Mouse (Mus musculus): ENCODE results near the gene Asna1.

Asna1 gene

GRCm38 (mm10) chr8:85021514-85022055 lies 3.5 kb downstream of the Asna1 start:
- ChIA-PET POLR2A (interaction anchor here in 3 of 4 experiments (0.6 to 21.2 kb wide), 24 partner anchors 8 to 175 kb away, joined by 3 to 488 read pairs (median 4); partner anchors contain the start of genes Tnpo2 (in 3 of the 3), Calr (in 1 of the 3), Dhps (in 1 of the 3) and Junb (in 1 of the 3)), CTCF (interaction anchor here (0.7 to 1.6 kb wide), 8 partner anchors 8 to 55 kb away, joined by 3 to 10 read pairs (median 4); no protein-coding TSS in a partner anchor)

GRCm38 (mm10) chr8:85017209-85017608 lies 7.9 kb downstream of the Asna1 start:
- CTCF ChIA-PET: interaction anchor here (0.6 to 3.4 kb wide), 18 partner anchors 8 to 1568 kb away, joined by 3 to 17 read pairs (median 4); no protein-coding TSS in a partner anchor
- POLR2A ChIA-PET: interaction anchor here (0.6 to 21.2 kb wide), 50 partner anchors 9 to 1866 kb away, joined by 3 to 488 read pairs (median 5); partner anchors contain the start of genes Trir (in 4 of the 4), Asna1 (in 2 of the 4), Dhps (in 2 of the 4) and Junb (in 2 of the 4)

GRCm38 (mm10) chr8:85016724-85017123 lies 8.4 kb downstream of the Asna1 start:
- CTCF ChIA-PET: interaction anchor here (0.6 to 3.4 kb wide), 17 partner anchors 9 to 1569 kb away, joined by 3 to 17 read pairs (median 5); no protein-coding TSS in a partner anchor
- POLR2A ChIA-PET: interaction anchor here (0.6 to 21.2 kb wide), 54 partner anchors 9 to 1866 kb away, joined by 3 to 488 read pairs (median 5); partner anchors contain the start of genes Trir (in 4 of the 4), Asna1 (in 2 of the 4), Dhps (in 2 of the 4) and Junb (in 2 of the 4)

- CTCF ChIA-PET: interaction anchor here (0.6 to 1.9 kb wide), 8 partner anchors 10 to 479 kb away, joined by 3 to 9 read pairs (median 4); partner anchors contain the start of gene Trir (in 1 of the 4)
- POLR2A ChIA-PET: interaction anchor here in 3 of 4 experiments (0.6 to 21.2 kb wide), 16 partner anchors 9 to 70 kb away, joined by 3 to 488 read pairs (median 13); partner anchors contain the start of genes Asna1 (in 2 of the 3), Dhps (in 2 of the 3), Junb (in 2 of the 3) and Tnpo2 (in 2 of the 3)
Measured at GRCm38 (mm10) chr8:85014431-85014830, 10.7 kb downstream of the Asna1 start, which contains the start of gene Best2. Best2 (minus strand) TSS chr8:85014531.

GRCm38 (mm10) chr8:85013230-85013840 lies 11.7 kb downstream of the Asna1 start:
- ChIA-PET CTCF (interaction anchor here (0.5 to 1.9 kb wide), 49 partner anchors 8 to 515 kb away, joined by 3 to 14 read pairs (median 4); partner anchors contain the start of genes Hook2 (in 3 of the 4), Dhps (in 2 of the 4), Trir (in 2 of the 4) and Asna1 (in 1 of the 4)), POLR2A (interaction anchor here (0.5 to 21.2 kb wide), 58 partner anchors 8 to 190 kb away, joined by 3 to 488 read pairs (median 4); partner anchors contain the start of genes Dhps (in 3 of the 4), Junb (in 3 of the 4), Tnpo2 (in 3 of the 4) and Trir (in 3 of the 4))

DNA sequence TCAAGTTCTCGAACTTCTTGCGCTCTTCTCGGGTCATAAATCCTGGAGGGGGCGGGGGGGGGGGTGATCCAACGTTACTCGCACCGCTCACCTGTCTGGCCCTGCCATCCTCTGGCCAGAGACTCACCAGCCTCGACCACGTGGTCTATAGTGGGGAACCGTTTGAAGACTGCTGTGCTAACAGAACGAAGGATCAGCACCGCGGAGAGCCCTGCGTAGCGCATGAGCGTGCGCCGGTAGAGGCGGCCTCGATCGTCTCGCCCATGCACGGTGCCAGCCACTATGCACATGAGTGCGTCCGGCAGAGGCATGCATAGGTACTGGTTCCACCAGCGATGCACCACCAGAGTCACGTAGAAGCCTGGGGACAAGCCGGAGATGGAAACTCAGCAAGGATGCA lies 13.8 kb downstream of the Asna1 start:
- ChIA-PET CTCF (no interaction called here), POLR2A (interaction anchor here in 1 of 4 experiments (2.1 to 6.3 kb wide), 3 partner anchors 25 to 61 kb away, joined by 5 to 41 read pairs (median 24); partner anchors contain the start of genes Dhps, Junb and Tnpo2)

GRCm38 (mm10) chr8:85007686-85008085 lies 17.4 kb downstream of the Asna1 start:
- CTCF ChIA-PET: interaction anchor here (0.6 to 4.0 kb wide), 40 partner anchors 8 to 299 kb away, joined by 3 to 49 read pairs (median 4); partner anchors contain the start of genes Hook2 (in 2 of the 4), Tnpo2 (in 2 of the 4), Asna1 (in 1 of the 4) and Dnase2a (in 1 of the 4)
- POLR2A ChIA-PET: interaction anchor here (0.6 to 6.3 kb wide), 28 partner anchors 9 to 92 kb away, joined by 3 to 41 read pairs (median 4); partner anchors contain the start of genes Dhps (in 2 of the 4), Junb (in 2 of the 4), Trir (in 2 of the 4) and Asna1 (in 1 of the 4)

- ChIA-PET CTCF (interaction anchor here (0.5 to 6.5 kb wide), 50 partner anchors 8 to 485 kb away, joined by 3 to 81 read pairs (median 4); partner anchors contain the start of genes Junb (in 2 of the 4), Prdx2 (in 2 of the 4), Tnpo2 (in 2 of the 4) and Dnase2a (in 1 of the 4)), POLR2A (interaction anchor here (0.6 to 27.3 kb wide), 55 partner anchors 8 to 197 kb away, joined by 3 to 992 read pairs (median 5); partner anchors contain the start of genes Dhps (in 3 of the 4), Junb (in 3 of the 4), Trir (in 3 of the 4) and Asna1 (in 2 of the 4))
Measured at GRCm38 (mm10) chr8:84997649-84998295, 27.3 kb downstream of the Asna1 start.

DNA sequence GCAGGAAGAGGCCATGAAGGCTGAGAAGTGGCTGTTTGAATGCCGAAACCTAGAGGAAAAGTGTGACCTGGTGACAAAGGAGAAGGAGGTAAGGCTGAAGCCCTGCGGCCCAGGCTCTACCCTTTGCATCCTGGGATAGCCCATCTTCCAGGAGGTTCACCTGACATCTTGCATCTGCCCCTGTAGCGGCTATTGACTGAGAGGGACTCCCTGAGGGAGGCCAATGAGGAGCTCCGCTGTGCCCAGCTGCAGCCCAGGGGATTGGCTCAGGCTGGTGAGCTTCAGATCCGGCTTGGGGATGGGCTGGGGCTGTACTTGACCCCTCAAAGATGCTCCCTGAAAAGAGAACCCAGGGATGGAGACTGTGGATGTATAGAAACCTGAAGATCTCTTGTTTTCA lies 28.1 kb downstream of the Asna1 start:
- ChIA-PET CTCF (interaction anchor here (0.6 to 6.5 kb wide), 33 partner anchors 9 to 105 kb away, joined by 3 to 81 read pairs (median 4); partner anchors contain the start of genes Junb (in 2 of the 4), Man2b1 (in 1 of the 4) and Tnpo2 (in 1 of the 4)), POLR2A (interaction anchor here (0.6 to 27.3 kb wide), 37 partner anchors 7 to 196 kb away, joined by 3 to 992 read pairs (median 8); partner anchors contain the start of genes Dhps (in 3 of the 4), Junb (in 3 of the 4), Asna1 (in 2 of the 4) and Gm49661 (in 2 of the 4))

DNA sequence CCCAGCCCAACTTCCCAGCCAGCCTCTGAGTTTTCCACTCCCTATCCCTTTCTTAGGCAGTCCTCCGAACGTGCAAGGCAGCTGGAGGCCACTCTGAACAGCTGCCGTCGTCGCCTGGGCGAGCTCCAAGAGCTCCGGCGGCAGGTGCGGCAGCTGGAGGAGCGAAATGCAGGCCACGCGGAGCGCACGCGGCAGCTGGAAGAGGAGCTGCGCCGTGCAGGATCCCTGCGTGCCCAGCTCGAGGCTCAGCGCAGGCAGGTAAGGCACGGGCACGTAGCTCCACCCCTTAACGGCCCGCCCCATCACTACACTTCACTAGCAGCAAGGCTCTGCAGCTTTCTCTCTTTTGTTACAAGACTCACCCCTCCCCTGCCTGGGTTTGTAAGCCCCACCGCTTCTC lies 29.4 kb downstream of the Asna1 start:
- ChIA-PET CTCF (interaction anchor here (0.7 to 6.5 kb wide), 14 partner anchors 12 to 724 kb away, joined by 3 to 81 read pairs (median 5); partner anchors contain the start of genes Farsa (in 1 of the 4), Gm49661 (in 1 of the 4), Junb (in 1 of the 4) and Prdx2 (in 1 of the 4)), POLR2A (interaction anchor here in 3 of 4 experiments (0.6 to 27.3 kb wide), 32 partner anchors 11 to 477 kb away, joined by 3 to 992 read pairs (median 4); partner anchors contain the start of genes Dhps (in 3 of the 3), Junb (in 3 of the 3), Asna1 (in 2 of the 3) and Gm49661 (in 2 of the 3))

DNA sequence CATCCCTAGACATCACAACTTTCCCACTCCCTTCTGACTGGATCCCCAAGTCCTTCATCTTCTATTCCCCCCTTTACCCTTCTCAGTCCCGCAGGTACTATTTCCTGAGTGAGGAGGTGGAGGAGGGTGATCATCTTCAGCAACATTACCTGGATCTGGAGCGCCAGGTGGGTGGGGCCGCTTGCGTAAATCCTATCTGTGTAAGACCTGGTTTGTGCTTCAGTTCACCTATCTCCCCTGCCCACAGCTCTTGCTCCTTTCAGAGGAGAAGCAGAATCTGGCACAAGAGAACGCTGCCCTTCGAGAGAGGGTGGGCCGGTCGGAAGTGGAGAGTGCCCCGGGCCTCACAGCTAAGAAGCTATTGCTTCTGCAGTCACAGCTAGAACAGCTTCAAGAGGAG lies 30.7 kb downstream of the Asna1 start:
- ChIA-PET POLR2A (interaction anchor here in 3 of 4 experiments (0.6 to 27.3 kb wide), 16 partner anchors 9 to 276 kb away, joined by 3 to 992 read pairs (median 6); partner anchors contain the start of genes Gm49661 (in 2 of the 3), Junb (in 2 of the 3), Prdx2 (in 2 of the 3) and Rnaseh2a (in 2 of the 3)), CTCF (interaction anchor here in 3 of 4 experiments (0.9 to 6.5 kb wide), 3 partner anchors 19 kb away, joined by 3 to 81 read pairs (median 74); partner anchors contain the start of gene Junb (in 1 of the 3))

GRCm38 (mm10) chr8:84990836-84991235 lies 34.2 kb downstream of the Asna1 start:
- CTCF ChIA-PET: interaction anchor here (0.6 to 6.5 kb wide), 15 partner anchors 14 to 280 kb away, joined by 3 to 250 read pairs (median 4); partner anchors contain the start of genes Junb (in 2 of the 4), Mast1 (in 1 of the 4) and Tnpo2 (in 1 of the 4)
- POLR2A ChIA-PET: interaction anchor here (0.6 to 27.3 kb wide), 38 partner anchors 11 to 376 kb away, joined by 3 to 992 read pairs (median 5); partner anchors contain the start of genes Junb (in 3 of the 4), Tnpo2 (in 3 of the 4), Asna1 (in 2 of the 4) and Dhps (in 2 of the 4)

DNA sequence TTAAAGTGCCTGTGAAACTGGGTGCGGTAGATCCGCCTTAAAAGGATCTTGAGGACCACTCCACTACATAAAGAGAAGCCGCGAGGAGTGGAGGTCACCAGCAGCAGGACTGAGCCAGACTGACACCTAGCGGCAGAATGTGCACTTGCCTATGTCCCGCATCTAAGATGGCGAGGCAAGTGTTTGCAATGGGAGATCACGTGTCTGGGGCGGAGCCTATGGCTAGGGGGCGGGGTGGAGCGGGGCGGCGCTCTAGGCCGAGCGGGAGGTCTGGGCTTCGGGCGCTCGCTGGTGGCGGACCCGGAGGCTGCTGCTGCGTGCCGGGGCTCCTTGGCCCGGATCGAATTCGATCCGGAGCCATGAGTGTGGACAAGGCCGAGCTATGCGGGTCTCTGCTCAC lies 34.7 kb downstream of the Asna1 start, which contains the start of gene Hook2:
Gene Hook2, plus strand, starts transcription at position 255 of the 400 bp plus-strand sequence.
- ChIA-PET POLR2A (interaction anchor here (0.6 to 27.3 kb wide), 59 partner anchors 8 to 482 kb away, joined by 3 to 992 read pairs (median 5); partner anchors contain the start of genes Asna1 (in 3 of the 4), Junb (in 3 of the 4), Rnaseh2a (in 3 of the 4) and Tnpo2 (in 3 of the 4)), CTCF (interaction anchor here (0.5 to 6.5 kb wide), 31 partner anchors 8 to 411 kb away, joined by 3 to 250 read pairs (median 6); partner anchors contain the start of genes Junb (in 2 of the 4), Asna1 (in 1 of the 4), Dhps (in 1 of the 4) and Tnpo2 (in 1 of the 4))

DNA sequence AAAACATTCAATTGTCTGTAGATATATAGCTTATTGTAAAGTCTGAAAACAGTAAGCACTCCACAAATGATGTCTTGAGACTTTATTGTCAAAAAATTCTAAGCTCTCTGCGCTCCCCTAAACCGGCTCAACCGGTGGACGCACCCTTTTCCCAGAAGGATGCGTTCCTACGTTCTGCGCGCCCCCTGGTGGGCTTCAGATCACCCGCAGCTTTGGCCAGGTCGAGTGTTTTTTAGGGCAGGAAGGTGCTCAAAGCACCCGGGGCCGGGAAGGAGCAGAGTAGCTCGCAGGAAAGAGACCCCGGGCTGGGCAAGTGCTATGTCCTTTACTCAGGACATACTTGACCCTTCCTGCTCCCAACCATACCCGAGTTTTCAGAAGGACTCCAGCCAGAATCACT lies 35.3 kb downstream of the Asna1 start:
- CTCF ChIA-PET: interaction anchor here (0.5 to 6.5 kb wide), 39 partner anchors 8 to 412 kb away, joined by 3 to 250 read pairs (median 5); partner anchors contain the start of genes Junb (in 3 of the 4), Asna1 (in 1 of the 4), Dhps (in 1 of the 4) and Tnpo2 (in 1 of the 4)
- POLR2A ChIA-PET: interaction anchor here (0.6 to 27.3 kb wide), 55 partner anchors 8 to 483 kb away, joined by 3 to 992 read pairs (median 5); partner anchors contain the start of genes Asna1 (in 3 of the 4), Junb (in 3 of the 4), Rnaseh2a (in 3 of the 4) and Tnpo2 (in 3 of the 4)

DNA sequence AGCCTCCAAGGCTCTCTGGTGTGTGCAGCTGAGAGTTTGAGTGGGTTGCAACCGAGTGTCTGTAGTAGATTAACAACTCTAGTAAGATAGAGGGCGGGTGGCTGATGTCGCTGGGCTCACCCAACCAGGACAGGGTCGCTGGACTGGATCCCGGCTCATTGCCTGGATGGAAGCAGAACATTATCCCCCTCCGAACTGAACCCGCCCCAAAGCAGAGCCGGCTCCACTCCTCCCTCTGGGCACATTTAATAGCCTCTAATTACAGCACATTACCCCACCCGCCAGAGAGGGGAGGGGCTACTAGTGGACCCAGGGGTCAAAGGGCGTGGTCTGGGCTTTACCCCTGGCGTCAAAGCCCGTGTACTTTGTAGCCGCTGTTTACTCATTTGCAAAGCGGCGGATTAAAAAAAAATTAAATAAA lies 35.8 kb downstream of the Asna1 start:
- CTCF ChIA-PET: interaction anchor here (0.5 to 6.5 kb wide), 38 partner anchors 9 to 280 kb away, joined by 3 to 250 read pairs (median 5); partner anchors contain the start of genes Junb (in 3 of the 4), Asna1 (in 1 of the 4), Dhps (in 1 of the 4) and Tnpo2 (in 1 of the 4)
- POLR2A ChIA-PET: interaction anchor here (0.6 to 27.3 kb wide), 49 partner anchors 8 to 483 kb away, joined by 3 to 992 read pairs (median 5); partner anchors contain the start of genes Asna1 (in 3 of the 4), Junb (in 3 of the 4), Rnaseh2a (in 3 of the 4) and Tnpo2 (in 3 of the 4)

All from embryonic stem cell, embryonic (primary cell).